Mouse (Mus musculus): ENCODE data around the gene Tada3.

Gene Tada3

DNA sequence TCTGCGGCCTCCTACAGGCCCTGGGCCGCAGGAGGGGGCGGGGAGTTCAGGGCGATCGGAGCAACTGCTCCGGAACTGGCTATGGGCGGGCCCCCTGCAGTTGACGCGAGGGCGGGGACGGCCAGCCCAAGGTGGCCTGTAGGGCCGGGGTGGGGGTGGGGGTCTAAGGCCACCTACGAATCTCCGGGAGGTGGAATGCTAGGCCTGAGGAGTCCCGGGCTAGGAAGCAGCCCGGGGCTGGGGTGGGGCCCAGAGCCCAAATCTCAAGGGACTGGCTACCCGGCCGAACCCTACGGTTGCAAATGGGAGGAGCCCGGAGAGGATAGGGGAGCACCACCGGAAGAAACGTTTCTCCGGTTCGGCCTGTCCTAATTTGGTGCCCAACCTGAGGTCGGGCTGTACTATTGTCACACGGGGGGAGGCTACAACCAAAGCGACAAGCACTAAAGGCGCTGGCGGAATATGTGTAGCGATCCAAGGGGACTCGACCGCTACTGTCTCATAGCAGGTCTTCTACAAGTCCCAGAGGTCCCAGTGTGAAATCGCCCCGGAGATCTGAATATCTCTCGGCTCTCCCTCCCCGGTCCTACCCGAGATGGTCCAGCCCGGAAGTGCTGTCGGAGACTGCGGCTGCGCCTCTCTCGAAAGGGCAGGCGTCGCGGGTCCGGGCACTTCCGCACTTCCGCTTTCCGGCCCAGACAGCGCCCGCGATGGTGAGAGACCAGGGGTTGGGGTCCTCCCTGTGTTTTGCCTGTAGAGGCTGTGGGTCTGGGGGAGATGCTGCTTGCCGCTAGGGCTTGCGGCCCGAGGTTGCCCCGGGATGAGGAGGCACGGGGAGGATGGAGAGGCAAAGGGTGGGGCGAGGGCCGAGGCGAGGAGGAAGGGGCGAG is at the start of gene Tada3, which contains the start of gene Arpc4:
Gene Tada3, minus strand, starts transcription at position 388 of the 890 bp plus-strand sequence.
Gene Arpc4, plus strand, starts transcription at position 620 of the 890 bp plus-strand sequence.
- peak; percentile 100 for DNase-seq

DNA sequence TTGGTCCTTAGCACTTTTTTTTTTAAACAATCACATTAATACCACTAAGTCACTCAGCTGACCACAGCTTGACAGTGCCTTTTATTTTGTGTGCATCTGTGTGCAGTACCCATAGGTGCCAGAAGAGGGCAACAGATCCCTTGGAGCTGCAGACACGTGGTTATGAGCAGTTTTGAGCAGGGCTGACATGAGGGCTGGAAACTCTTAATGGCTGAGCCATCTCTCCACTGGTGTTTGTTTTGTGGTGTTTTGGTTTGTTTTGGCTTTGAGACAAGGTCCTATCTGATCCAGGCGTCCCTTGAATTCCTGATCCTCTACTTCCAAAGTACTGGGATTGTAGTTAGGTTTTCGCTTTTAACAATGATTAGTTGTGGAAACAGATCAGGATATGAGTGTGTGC is 49.7 kb upstream of the Tada3 start:
- no peak for DNase-seq

DNA sequence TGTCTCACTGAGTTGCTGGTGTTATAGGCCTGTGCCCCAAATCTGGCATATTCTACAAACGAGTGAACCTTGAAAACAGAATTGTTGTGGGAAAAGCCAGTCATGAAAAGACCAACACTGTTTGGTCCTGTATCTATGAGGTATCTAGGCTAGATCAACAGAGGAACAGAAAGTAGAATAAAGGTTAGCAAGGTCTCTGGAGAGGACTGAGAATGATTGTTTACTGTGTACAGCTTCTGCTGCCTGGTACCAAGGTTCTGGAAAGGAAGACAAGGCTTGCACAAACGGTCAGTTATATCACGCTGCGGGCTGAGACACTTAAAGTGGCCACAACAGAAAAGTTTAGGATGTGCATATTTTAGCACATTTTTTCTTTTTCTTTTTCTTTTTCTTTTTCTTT is 49.0 kb upstream of the Tada3 start:
- no peak for DNase-seq

DNA sequence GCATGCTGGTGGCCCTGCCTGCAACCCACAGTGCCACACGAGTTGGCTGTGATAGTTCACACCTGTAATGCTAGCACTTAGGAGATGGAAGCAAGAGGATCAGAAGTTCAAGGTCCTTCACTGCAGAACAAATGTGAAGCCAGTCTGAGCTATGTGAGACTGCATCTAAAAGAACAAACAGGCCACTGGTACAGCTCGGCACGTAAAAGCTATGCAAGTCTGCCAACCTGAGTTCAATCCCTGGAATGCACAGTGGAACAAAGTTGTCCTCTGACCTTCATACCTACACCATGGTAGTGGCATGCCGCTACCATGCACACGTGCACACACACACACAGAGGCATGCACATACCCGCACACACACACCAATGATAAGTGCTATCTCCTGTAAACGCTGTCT is 46.5 kb upstream of the Tada3 start:
- no peak for DNase-seq

DNA sequence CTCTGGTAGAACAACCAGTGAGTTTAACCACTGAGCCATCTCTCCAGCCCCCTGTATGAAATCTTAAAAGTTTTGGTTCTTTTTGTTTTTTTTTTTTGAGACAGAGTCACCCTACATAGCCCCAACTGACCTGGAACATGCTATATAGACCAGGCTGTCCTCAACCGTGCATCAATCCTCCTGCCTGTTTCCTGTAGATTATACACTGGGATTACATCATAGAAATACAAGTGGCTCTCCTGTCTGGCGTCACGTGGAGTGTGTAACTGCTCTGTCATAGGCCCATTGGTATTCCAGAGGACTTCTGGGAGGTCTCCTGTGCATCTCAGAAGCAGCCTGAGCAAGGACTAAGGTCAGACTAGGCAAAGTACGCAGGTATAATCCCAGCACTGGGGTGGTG is 45.3 kb upstream of the Tada3 start:
- DNase-seq, result no peak

DNA sequence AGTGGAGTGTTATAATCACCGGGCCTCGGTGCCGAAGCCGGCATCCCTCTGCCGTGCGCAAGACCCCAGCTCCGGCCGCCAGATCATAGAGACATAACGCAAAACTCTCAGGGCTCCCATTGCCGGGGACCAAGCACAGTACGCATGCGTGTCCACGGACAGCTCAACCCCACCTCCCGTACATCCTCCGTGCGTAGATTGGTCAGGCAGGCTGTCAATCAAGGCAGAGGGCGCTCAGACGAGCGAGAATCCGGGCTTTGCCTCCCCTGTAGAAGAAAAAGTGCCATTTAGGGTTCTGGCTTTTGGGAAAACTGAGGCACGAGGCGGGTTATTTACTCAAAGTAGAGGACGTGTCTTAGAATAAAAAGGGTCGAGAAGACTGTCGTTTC is 41.5 kb upstream of the Tada3 start, which contains the start of gene Rpusd3:
Gene Rpusd3, minus strand, starts transcription at position 142 of the 389 bp plus-strand sequence.
- DNase-seq, result peak; percentile 100

DNA sequence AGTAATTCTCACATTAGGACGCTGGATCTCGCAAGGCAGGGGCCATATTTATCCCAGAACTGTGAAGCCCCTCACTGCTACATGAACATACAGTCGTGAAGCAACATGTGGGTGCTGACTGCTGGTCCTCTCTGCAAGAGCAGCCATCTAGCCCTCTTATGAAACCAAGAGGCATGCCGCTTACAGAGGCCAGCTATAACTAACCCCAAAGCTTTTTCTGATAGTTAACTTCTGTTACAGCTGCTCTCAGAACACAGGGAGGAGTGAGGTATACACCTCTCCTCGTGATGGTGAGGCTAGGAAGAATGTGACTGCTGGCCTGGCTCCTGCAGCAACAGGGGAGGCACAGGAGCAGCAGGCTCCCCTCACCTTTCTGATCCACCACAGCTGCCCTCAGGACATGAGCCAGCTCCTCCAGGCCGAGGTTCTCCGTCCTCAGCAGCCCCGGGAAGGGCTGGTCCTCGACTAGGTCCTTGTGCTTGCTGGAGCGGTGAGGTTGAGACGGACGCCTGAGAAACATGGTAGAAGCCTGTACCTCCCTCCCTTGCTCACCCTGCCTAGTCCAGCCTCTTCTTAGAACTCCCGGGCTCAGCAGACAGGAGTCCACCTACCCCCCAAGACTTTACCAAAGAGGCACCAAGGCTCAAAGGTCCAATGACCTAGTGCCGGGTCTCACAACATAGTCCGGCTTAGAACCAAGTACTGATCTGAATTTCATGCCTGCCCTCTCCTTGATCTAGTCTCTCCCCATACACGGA is 40.9 kb upstream of the Tada3 start:
- no peak for DNase-seq

DNA sequence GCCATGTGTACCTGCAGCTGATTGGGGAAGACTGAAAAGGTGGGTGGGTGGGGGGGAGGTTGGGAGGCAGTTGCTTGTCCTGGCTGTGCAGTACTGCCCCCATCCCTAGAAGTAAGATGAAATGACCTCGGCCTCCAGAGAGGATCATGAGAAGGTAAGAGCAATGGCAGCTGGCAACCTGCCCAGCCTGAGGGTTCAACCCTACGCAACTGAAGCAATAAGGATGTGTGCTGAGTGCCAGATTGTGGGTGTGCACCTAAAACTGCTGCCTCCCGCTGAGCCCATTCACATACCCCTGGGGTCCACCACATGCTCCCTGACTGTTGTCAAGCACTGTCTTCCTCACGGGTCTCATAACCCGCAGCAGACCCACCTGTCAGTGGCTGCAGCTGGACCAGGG is 38.7 kb upstream of the Tada3 start:
- no peak for DNase-seq

DNA sequence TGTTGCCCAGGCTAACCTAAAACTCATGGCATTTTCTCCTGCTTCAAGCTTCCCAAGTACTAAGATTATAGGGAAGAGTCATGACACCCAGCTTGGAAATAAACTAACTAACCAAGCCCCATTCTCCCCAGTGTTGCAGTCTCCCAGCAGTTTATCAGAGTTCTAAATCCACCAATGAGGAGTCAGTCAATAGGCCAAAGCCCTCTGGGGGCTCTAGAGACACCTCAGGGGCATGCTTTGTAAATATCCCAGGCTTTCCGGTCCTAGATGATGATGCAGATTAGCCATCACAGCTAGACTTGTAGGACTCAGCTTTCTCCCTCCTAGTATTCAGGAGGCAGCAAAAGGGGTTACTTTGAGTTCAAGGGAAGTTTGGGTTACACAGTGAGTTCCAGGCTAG is 32.3 kb upstream of the Tada3 start:
- DNase-seq, result no peak

DNA sequence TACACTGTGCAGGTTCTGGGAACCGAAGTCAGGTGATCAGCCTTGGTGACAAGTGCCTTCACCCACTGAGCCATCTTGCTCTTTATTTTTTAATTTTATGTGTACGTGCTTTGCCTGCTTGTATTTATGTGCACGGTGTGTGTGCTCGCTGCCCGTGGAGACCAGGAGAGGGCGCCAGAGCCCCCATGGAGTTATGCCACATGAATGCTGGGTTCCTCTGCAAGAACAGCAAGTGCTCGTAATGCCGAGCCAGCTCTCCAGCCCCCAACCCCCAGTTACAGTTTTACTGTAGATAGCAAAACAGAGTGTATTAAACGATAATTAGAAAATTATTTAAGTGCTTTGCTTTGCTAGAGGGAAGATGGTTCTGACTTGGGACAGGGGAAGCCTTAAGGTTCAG is 29.0 kb upstream of the Tada3 start:
- DNase-seq, result peak; percentile 85

DNA sequence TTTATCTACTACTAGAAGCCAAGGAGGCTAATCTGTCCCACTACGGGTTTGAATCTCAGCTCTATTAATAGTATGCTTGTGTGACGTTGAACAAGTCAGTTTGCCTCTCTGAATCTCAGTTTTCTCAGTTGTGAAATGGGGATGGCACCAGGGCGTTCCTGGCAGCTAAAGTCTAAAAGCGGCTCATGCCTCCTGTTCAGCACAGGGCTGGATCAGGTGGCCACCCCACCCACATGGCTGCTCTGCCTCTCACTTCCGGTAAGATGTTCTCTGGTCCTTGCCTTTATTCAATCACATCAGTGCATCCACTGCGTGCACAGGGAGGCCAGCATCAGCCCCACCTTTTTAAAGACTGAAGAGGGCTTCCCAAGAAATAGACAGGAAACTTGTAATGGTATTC is 27.8 kb upstream of the Tada3 start:
- no peak for DNase-seq

DNA sequence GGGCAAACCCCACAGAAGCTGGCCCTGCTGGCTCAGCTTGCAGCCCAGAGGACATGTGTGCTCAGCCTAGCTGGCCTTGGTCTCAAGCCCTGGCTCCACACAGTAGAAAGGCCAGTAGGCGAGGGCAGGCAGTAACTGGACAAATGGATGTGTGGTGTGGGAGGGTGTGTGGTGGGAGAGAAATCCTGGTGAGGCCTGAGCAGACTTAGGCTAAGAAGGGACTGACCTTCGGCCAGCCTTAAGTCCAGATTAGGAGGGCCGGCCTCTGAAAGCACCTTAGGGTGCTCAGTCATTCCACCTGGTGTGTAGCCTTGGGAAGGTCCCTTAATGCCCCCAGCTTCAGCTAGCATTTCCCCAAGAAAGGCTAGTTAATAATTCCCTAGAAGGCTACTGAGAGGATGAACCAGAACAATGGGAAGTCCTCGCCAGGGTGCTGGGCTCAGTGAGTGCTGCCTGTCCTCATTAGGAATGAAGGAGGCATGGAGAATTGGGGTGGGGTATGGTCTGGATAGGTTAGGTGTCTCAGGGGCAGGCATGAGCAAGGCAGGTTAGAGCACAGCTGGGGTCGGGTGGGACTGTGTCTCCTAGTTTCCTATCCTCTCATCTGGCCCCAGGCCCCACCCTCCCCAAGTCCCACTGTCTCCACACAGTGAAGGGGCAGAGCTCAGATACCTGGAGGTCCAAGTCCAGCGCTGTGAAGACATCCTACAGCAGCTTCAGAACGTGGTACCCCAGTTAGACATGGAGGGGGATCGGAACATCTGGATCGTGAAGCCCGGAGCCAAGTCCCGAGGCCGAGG is 27.2 kb upstream of the Tada3 start:
- DNase-seq, result peak; percentile 90

DNA sequence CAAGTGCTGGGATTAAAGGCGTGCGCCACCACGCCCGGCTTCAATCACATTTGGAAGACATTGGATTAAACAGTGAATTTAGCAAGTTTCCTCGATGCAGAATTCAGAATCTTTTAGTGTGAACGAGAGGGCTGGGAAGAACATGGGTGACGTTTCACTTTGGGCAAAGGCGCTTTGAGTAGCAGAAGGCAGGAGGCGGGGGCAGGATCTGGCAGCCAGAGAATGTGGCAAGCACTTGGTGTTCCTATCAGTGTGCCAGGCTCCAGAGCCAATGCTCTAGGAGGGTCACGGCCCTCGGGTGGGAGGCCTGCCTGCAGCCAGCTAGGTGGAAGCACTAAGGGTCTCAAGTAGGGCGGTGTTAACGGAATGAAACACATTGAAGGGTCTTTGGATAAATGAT is 24.4 kb upstream of the Tada3 start:
- peak; percentile 94 for DNase-seq

DNA sequence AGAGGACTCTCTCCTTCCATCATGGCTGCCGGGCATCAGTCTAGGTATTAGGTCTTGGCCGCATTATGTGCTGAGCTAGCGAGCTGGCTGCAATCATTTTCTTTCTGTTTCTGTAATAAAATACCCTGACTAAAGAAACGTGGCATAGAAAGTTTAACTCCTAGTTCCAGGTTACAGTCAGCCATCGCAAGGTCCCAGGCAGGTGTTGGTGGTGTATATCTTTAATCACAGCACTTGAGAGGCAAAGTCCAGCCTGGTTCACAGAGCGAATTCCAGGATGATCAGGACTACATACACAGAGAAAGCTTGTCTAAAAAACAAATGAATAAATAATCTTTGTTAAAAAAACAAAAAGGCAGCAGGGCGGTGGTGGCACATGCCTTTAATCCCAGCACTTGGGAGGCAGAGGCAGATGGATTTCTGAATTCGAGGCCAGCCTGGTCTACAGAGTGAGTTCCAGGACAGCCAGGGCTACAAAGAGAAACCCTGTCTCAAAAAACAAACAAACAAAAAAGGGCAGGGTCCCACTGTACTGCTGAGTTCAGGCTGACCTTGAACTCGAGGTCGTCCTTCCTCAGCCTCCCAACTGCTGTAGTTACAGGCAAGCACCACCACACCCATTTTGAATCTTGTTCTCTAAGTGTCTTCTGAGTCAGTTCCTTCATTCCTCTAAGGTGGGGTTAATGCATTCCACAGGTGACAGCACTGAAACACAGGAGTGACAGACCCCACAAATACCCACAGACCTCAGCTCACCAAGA is 18.8 kb upstream of the Tada3 start:
- DNase-seq, result peak; percentile 85

DNA sequence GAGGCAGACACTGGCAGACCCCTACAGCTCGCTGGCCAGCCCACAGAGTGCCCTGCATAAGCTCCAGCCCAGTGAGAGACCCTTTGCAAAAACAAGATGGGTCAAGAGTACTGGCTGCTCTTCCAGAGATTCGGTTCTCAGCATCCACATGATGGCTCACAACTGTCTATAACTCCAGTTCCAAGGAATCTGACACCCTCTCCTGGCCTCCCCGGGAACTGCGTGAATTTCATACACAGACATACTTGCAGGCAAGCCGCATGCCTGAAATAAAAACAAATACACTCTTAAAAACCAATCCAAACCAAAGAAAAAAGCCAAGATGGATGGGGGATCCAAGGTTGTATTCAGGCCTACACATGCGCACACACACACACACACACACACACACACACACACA is 17.8 kb upstream of the Tada3 start:
- DNase-seq, result no peak

DNA sequence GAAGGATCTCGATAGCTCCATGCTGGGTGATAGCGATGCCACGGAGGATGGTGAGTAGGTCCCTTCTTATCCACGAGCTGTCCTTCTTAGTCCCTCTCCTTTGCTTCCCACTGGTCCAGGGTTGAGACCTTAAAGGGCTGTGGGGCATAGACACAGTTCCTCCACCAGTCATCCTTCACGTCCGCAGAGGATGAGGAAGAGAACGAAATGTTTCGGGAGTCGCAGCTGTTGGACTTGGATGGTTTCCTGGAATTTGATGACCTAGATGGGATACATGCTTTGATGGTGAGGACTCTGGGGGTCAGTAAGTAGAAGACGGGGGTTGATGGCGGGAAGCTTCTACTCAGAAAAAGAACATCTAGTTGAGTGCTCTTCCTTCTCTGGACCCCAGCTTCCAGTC is 17.1 kb upstream of the Tada3 start:
- DNase-seq, result peak; percentile 91

DNA sequence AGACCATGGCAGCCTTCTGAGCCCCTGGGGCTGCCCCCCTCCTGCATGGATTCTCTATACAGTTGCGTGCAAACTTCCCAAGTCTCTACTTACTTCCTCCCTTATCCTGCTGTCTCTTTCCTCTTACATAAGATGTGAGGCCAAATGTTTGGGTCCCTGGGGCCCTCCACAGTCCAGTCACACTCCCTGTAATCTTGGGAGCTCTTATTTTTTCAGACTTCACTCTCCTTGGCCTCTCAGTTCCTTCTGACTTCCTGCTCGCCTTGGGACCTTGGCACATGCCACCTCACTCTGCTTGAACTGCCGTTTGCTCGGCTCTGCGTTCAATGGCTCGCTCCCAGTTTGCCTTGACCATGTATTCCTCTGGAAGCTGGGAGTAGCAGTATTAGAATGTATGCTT is 16.3 kb upstream of the Tada3 start:
- peak; percentile 96 for DNase-seq

DNA sequence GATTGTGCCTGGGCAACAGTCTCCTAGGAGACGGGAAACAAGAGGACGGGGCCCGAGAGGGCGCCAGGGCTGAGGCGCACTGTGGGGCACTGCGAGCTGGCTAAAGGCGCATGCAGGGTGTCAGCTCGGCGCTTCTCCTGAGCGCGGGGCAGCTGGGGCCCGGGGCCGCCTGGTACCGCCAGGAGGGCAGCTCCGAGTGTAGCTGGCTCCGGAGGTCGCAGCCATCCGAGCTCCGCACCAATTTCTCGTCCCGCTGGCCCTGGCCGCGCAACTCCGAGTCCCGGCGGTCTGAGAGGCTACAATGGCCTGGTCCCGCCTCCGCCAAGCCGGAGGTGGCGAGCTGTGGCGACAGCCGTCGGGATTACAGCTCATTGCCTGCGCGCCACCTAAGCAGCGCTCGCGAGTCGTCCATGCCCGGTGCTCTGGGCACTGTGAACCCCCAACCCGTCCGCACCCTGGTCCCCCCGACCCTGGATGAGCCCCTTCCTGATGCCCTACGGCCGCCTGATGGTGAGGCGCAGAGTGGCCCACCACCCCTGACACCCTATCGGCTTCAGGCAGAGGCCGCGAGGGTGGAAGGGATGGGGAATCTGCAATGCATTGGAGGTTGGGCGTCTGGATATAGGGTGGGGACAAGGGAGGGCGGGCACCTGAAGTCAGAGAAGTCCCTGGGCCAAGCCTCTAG is 14.8 kb upstream of the Tada3 start:
- DNase-seq, result peak; percentile 94

DNA sequence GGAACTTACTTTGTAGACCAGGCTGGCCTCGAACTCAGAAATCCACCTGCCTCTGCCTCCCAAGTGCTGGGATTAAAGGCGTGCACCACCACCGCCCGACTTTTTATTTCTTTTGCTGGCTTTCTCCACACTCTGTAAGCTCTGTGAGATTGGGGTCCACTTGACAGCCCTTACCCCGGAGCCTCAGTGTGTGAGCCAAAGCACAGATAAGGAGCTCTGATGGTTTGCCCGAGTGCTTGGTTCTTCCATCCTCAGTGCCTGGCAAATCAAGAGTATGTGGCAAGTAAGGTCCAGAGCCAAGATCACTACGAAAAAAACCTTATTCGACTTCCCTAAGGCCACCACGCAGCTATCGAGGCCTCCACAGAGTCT is 14.3 kb upstream of the Tada3 start:
- no peak for DNase-seq

DNA sequence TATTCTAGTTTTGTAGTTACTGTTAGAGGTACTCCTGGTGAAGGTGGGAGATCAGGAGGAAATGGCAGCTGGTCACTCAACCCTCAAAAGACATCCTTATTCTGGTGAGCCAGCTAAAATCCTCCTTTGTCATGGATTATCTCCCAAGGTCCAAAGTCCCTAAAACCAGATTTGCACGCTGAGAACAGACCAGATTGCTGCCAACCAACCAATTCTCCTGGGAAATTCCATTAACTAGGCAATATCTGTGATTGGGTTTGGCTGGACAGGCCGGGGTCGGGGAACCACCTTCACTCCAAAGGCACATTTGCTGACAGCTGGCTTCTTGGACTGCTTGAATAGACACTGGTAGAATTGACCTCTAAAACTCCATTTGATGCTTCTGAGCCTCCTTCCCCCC is 13.0 kb upstream of the Tada3 start:
- no peak for DNase-seq

DNA sequence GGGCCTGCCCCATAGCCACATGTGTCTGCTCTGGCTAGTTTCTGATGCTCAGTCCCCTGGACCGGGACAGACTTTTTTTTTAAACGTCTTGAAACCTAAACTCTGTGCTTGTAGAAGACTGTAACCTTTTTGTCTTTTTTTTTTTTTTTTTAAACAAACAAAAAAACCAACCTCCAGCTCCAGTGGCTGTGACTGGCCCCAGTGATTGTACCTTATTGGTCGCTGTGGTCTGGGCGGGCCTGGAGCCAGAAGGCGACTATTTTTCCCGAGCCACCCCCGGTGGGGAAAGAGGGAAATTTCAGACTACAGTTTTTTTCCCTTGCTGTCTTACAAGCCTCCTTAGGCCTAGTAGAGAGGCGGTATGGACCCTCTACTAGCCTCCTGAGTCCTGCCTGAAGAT is 11.3 kb upstream of the Tada3 start, which contains the start of gene Ttll3:
Gene Ttll3, plus strand, starts transcription at position 301 of the 400 bp plus-strand sequence.
- no peak for DNase-seq

DNA sequence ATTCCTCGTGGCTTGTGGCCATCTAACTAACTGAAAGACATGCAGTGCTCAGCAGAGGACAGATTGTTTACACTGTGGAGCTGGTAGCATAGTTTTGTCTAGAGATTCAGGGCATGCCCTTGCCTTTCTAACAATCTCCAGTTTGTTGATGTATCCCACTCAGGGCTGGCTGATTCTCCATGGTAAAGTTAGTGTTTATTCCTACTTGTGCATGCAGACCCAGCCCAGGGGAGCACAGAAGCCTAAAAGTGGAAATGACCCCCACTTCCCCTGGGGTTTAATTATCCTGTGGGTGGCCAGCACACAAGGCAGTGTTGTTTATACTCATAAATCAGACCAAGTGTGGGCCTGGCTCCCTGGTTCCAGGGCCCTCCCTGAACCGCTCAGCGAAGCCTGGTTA is 8.3 kb upstream of the Tada3 start:
- DNase-seq, result peak; percentile 84
